8 mouse cellular contexts compared by ENCODE assay signal in the genomic region with DNA sequence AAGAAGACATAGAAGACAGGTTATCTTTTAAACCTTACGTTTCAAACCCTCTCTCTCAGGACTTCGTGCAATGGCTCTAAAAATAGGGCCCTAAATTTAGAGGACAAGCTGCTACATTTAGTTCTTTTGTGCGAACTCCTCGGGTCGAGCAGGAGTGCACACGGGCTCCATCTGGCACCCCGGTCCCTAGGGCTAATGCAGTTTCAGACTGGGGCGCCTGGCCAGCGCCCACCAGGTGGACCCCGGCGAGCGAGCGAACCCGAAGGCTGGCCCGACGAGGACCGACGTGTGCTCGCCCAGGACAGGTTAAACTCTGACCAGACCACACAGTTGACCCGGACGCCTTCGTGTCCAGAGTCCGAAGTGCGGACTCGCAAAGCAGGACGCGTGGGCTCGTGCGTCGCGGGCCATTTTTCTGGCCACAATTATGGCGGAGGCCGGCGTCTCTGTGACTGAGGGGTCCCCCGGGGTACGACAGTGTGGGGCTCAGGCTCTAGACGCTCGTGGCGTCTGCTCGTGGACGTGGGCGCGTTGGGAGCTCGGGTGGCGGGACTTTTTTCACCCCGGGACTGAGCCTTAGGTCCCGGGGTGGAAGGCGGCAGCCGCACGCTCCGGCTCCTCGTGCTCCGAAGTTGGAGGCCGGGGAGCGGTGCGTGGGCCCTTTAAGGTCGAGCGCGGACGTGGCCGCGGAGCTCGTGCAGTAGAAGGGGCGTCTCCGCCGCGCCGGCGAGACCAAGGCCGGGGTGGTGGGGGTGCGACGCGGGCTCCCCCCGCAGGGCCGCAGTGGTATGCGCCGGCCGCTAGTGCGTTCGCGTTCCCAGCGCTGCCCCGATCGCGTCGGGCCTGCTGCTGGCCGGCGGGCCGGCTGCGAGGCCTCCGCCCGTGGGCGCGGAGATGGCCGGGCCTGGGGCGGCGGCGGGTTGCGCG. TPM values are rescaled to one million over a fixed set of nuclear protein-coding genes. Genes with fewer than 3 reads are reported as not detected.
DNase-seq lines count a peak whose midpoint lies in the region; ATAC-seq lines count a peak whose summit lies in the region.

No protein-coding gene starts in this region.

- peak overlapping the region; percentile 95 for H3K9ac ChIP-seq in heart, embryonic 14.5 days (ENCODE audit: low read length)
- H3K9ac ChIP-seq in liver, embryonic 13.5 days, result peak overlapping the region; percentile 94
- H3K9ac ChIP-seq in stomach, embryonic 16.5 days (ENCODE audit: low read length), result peak overlapping the region; percentile 98

- H3K27ac ChIP-seq in heart, embryonic 14.5 days (replicated peaks in 1 of 2; ENCODE audit: control insufficient read depth in 1 of 2, insufficient read depth in 1 of 2, low read depth in 2 of 2, low read length in 2 of 2), result peak overlapping the region; percentile 87 to 92
- H3K27ac ChIP-seq in liver, embryonic 13.5 days, result peak overlapping the region; percentile 90
- H3K27ac ChIP-seq in stomach, embryonic 16.5 days (ENCODE audit: low read length), result peak overlapping the region; percentile 96

- H3K4me1 ChIP-seq in heart, embryonic 14.5 days (ENCODE audit: control insufficient read depth in 2 of 2, insufficient read depth in 2 of 2, low read length in 2 of 2), result peaks cover 0 to 16% of the 10 kb centered on the region in 2 experiments; a peak in 2 of 4 replicates
- H3K4me1 ChIP-seq in liver, embryonic 13.5 days (replicated peaks), result peaks cover 59% of the 10 kb centered on the region
- peaks cover 12% of the 10 kb centered on the region for H3K4me1 ChIP-seq in stomach, embryonic 16.5 days (ENCODE audit: control insufficient read depth, insufficient read depth, low read length)

- no peaks in the 10 kb centered on the region for H3K27me3 ChIP-seq in heart, embryonic 14.5 days (ENCODE audit: control insufficient read depth, insufficient read depth, low read length)
- no peaks in the 10 kb centered on the region for H3K27me3 ChIP-seq in liver, embryonic 13.5 days
- no peaks in the 10 kb centered on the region for H3K27me3 ChIP-seq in stomach, embryonic 16.5 days (ENCODE audit: control insufficient read depth, insufficient read depth, low read length)

- peak overlapping the region; percentile 83 to 96 for H3K4me3 ChIP-seq in heart, embryonic 14.5 days (ENCODE audit: control insufficient read depth in 1 of 2, insufficient read depth in 1 of 2, low read depth in 1 of 2, low read length in 2 of 2)
- peak overlapping the region; percentile 91 for H3K4me3 ChIP-seq in liver, embryonic 13.5 days (replicated peaks)
- peak overlapping the region; percentile 89 for H3K4me3 ChIP-seq in stomach, embryonic 16.5 days (replicated peaks; ENCODE audit: low read length)

- H3K4me2 ChIP-seq in heart, embryonic 14.5 days (ENCODE audit: low read length), result peak overlapping the region; percentile 73
- peak overlapping the region; percentile 99 for H3K4me2 ChIP-seq in liver, embryonic 13.5 days
- peak overlapping the region; percentile 65 for H3K4me2 ChIP-seq in stomach, embryonic 16.5 days (ENCODE audit: low read depth, low read length)

- under 1% methylated on average over 88 of the region's 100 CpGs for WGBS in heart, embryonic 14.5 days
- WGBS in liver, embryonic 13.5 days (ENCODE audit: insufficient replicate concordance), result under 1% methylated on average over 99 of the region's 100 CpGs
- WGBS in stomach, embryonic 16.5 days, result under 1% methylated on average over 100 of the region's 100 CpGs

- peak; percentile 95 for DNase-seq in CD4-positive helper T cell, adult 2 months (ENCODE audit: low read depth, low spot score)
- DNase-seq in brain, embryonic 18.5 days (ENCODE audit: low read depth, low spot score), result peak; percentile 78
- DNase-seq in kidney, postnatal 14 days, result peak; percentile 96
- DNase-seq in liver, embryonic 13.5 days, result peak; percentile 92
- peak; percentile 92 for DNase-seq in neural tube, embryonic 10.5 days (ENCODE audit: extremely low spot score, low spot score)

- no peaks in the 10 kb centered on the region for H3K36me3 ChIP-seq in heart, embryonic 14.5 days (ENCODE audit: control insufficient read depth, insufficient read depth, low read length)
- no peaks in the 10 kb centered on the region for H3K36me3 ChIP-seq in liver, embryonic 13.5 days
- no peaks in the 10 kb centered on the region for H3K36me3 ChIP-seq in stomach, embryonic 16.5 days (ENCODE audit: control insufficient read depth, insufficient read depth, low read length)

- ATAC-seq in erythroid progenitor cell, adult 5-6 weeks (replicated peaks; ENCODE audit: low FRiP score, poor library complexity, severe bottlenecking), result peak; percentile 76
- ATAC-seq in heart, embryonic 14.5 days (ENCODE audit: insufficient number of reproducible peaks, insufficient read depth, low FRiP score, low read depth), result peak; percentile 97
- ATAC-seq in liver, embryonic 13.5 days (ENCODE audit: low read depth), result peak; percentile 88
- ATAC-seq in stomach, embryonic 16.5 days (ENCODE audit: insufficient read depth, low FRiP score), result peak; percentile 94

- H3K9me3 ChIP-seq in heart, embryonic 14.5 days (ENCODE audit: control insufficient read depth, low read length), result no peaks in the 10 kb centered on the region
- no peaks in the 10 kb centered on the region for H3K9me3 ChIP-seq in liver, embryonic 13.5 days (replicated peaks)
- no peaks in the 10 kb centered on the region for H3K9me3 ChIP-seq in stomach, embryonic 16.5 days (replicated peaks; ENCODE audit: control insufficient read depth, low read length)

RNA-seq across cellular contexts. Expression of gene Mia2, which starts 35.3 kb away (rescaled TPM):
- 89.4 and 98.9 TPM in 2 replicates for total RNA-seq in erythroid progenitor cell, adult 5-6 weeks (2015; ENCODE audit: low replicate concordance)
- total RNA-seq in erythroid progenitor cell, adult 5-6 weeks (2017; ENCODE audit: low replicate concordance), result 138 and 233 TPM in 2 replicates
- 33.2 and 40.0 TPM in 2 replicates for polyA plus RNA-seq in heart, embryonic 14.5 days (2014; fragmentation: Nextera tagmentation; extraction: Ambion mirVana)
- polyA plus RNA-seq in liver, embryonic 13.5 days (2015; fragmentation: Nextera tagmentation; extraction: Ambion mirVana), result 47.8 and 63.2 TPM in 2 replicates
- polyA plus RNA-seq in stomach, embryonic 16.5 days (2015; fragmentation: Nextera tagmentation; extraction: Ambion mirVana), result 76.4 and 79.6 TPM in 2 replicates

Comparison
In these comparisons a context has a peak if more than half of its experiments do, and no peak if none do; other contexts are left out.
1. Peak in every context shown above with its lines: DNase-seq, ATAC-seq, H3K4me3 ChIP-seq and H3K27ac ChIP-seq.